Mouse (Mus musculus) olfactory bulb, adult 2 months (tissue): ENCODE data around the gene Mycbp2. TPM values are rescaled to one million over a fixed set of nuclear protein-coding genes. Genes with fewer than 3 reads are reported as not detected.

Experiments used
- H3K27ac ChIP-seq: fragments of 200-500 bp; 2 replicates; pipeline ENCODE4 v1.5.1; 2012; ENCODE audit warnings: low read depth, low read length; ENCODE audit not compliant: insufficient read depth
- H3K4me1 ChIP-seq: fragments of 200-500 bp; 2 replicates; pipeline ENCODE4 v1.6.1; 2012; ENCODE audit warnings: low read length; ENCODE audit not compliant: control insufficient read depth, insufficient read depth
- H3K4me3 ChIP-seq: fragments of 200-500 bp; 2 replicates; pipeline ENCODE4 v1.5.1; 2012; ENCODE audit warnings: mild to moderate bottlenecking, low read depth, low read length, moderate library complexity; ENCODE audit not compliant: insufficient read depth
- CTCF ChIP-seq: fragments of 200-500 bp; IDR thresholded peaks from 2 replicates; pipeline ENCODE4 v1.5.1; 2012; ENCODE audit warnings: low read depth, mild to moderate bottlenecking, low read length, moderate library complexity; ENCODE audit not compliant: insufficient read depth
- POLR2A ChIP-seq: fragments of 200-500 bp; IDR thresholded peaks from 2 replicates; pipeline ENCODE4 v1.6.1; 2012; ENCODE audit warnings: mild to moderate bottlenecking, low read depth, low read length, moderate library complexity; ENCODE audit not compliant: insufficient read depth
- WGBS: fragments of 180-500 bp; shearing (Covaris S2); methylation state at CpG from one replicate; pipeline ENCODE4 v1.1.7; 2018; 5-methylcytosine and 5-hydroxymethylcytosine counted together
- polyA plus RNA-seq: library from polyadenylated mRNA; stranded (reverse); fragments of >200 nt; gene quantifications from 2 replicates; pipeline ENCODE4 v1.2.4, GENCODE M21; 2012; ENCODE audit warnings: low replicate concordance; ENCODE audit not compliant: missing spikeins, insufficient read depth, insufficient read length

The Mycbp2 gene
- polyA plus RNA-seq, 1 experiment = 197 TPM

GRCm38 (mm10) chr14:103087846-103088245 lies 258.8 kb downstream of the Mycbp2 start:
- peaks cover 5% of the 10 kb centered on the region; the same call in 1 of the 2 replicates for H3K4me1 ChIP-seq
- no peak overlapping the region for H3K4me3 ChIP-seq
- no peak overlapping the region for H3K27ac ChIP-seq
- WGBS = 90% methylated on average over 5 of the region's 5 CpGs
- TF ChIP-seq CTCF (no peak), POLR2A (no peak)

GRCm38 (mm10) chr14:103086671-103087324 lies 259.8 kb downstream of the Mycbp2 start:
- WGBS = 95% methylated on average over 4 of the region's 4 CpGs
- no peak overlapping the region for H3K27ac ChIP-seq

GRCm38 (mm10) chr14:103085840-103086533 lies 260.6 kb downstream of the Mycbp2 start:
- Histone ChIP-seq H3K4me3 (no peak overlapping the region), H3K4me1 (peaks cover 5% of the 10 kb centered on the region; the same call in 1 of the 2 replicates), H3K27ac (no peak overlapping the region)
- 65% methylated on average over 1 of the region's 1 CpGs for WGBS
- no peak for TF ChIP-seq CTCF
- no peak for TF ChIP-seq POLR2A

More at GRCm38 (mm10) chr14:103086671-103087324, 259.8 kb downstream of the Mycbp2 start:
- Histone ChIP-seq H3K4me1 (peaks cover 5% of the 10 kb centered on the region; the same call in 1 of the 2 replicates), H3K4me3 (no peak overlapping the region)
- TF ChIP-seq CTCF (no peak), POLR2A (no peak)

- Histone ChIP-seq H3K4me3 (no peak overlapping the region), H3K4me1 (no peaks in the 10 kb centered on the region), H3K27ac (no peak overlapping the region)
- 83% methylated on average over 9 of the region's 9 CpGs for WGBS
- TF ChIP-seq CTCF = no peak
- TF ChIP-seq POLR2A = no peak
Observed at GRCm38 (mm10) chr14:103079209-103079977, 267.2 kb downstream of the Mycbp2 start.

GRCm38 (mm10) chr14:103078006-103078912 lies 268.4 kb downstream of the Mycbp2 start:
- Histone ChIP-seq H3K4me1 (no peaks in the 10 kb centered on the region), H3K4me3 (no peak overlapping the region), H3K27ac (no peak overlapping the region)
- 88% methylated on average over 16 of the region's 16 CpGs for WGBS
- TF ChIP-seq POLR2A = no peak
- no peak for TF ChIP-seq CTCF

GRCm38 (mm10) chr14:103077272-103078005 lies 269.2 kb downstream of the Mycbp2 start:
- Histone ChIP-seq H3K4me1 (no peaks in the 10 kb centered on the region), H3K4me3 (no peak overlapping the region), H3K27ac (no peak overlapping the region)
- 88% methylated on average over 9 of the region's 9 CpGs for WGBS
- TF ChIP-seq CTCF = no peak
- no peak for TF ChIP-seq POLR2A

- H3K4me1 ChIP-seq = peaks cover 2% of the 10 kb centered on the region; the same call in 1 of the 2 replicates
- 87% methylated on average over 7 of the region's 7 CpGs for WGBS
- TF ChIP-seq CTCF (no peak), POLR2A (no peak)
Observed at GRCm38 (mm10) chr14:103075166-103075565, 271.4 kb downstream of the Mycbp2 start.

More at GRCm38 (mm10) chr14:103075166-103075565, 271.4 kb downstream of the Mycbp2 start:
- no peak overlapping the region for H3K4me3 ChIP-seq
- H3K27ac ChIP-seq = no peak overlapping the region
